Mouse (Mus musculus): ENCODE results near the gene Pde1a.

- TF ChIP-seq CTCF (IDR thresholded peaks at IDR 0.05; ENCODE audit: borderline replicate concordance, extremely low read depth, insufficient read depth, insufficient read length) (no peak), POLR2A (IDR thresholded peaks at IDR 0.05; ENCODE audit: borderline replicate concordance, extremely low read depth, insufficient read depth, insufficient read length, poor library complexity, severe bottlenecking) (no peak)
These were observed 20.1 kb upstream of the Pde1a start for GRCm38 (mm10) chr2:80149332-80149731.

Data from brain, embryonic 14.5 days (tissue).